Mouse (Mus musculus) frontal cortex, postnatal 25 days (tissue): ENCODE measurements around the gene Zbtb25.

Source experiments
- DNase-seq, 2 experiments: peaks; one replicate each; pipeline ENCODE4 v3.0.0; 2022; ENCODE audit warnings: low spot score in 2 of 2

The Zbtb25 gene

DNA sequence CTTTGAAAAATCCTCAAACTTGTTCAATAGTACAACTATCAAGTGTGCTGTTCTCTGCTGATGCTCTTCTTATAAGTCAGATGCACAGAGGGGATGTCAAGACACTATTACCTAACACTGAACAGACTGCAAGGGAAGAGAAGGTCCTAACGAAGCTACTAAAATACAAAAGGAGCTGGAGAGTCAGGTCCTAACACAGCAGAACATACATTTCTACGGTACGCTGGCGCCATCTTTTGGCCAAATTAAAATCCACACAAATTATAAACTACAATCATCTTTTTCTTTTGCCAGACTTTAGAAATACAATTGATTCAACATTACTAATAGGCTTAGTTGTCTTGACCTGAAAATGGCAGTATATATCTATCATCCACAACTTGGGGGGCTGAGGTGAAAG, 28.3 kb downstream of the Zbtb25 start:
- DNase-seq, result peak in 1 of 2 experiments; percentile 49

DNA sequence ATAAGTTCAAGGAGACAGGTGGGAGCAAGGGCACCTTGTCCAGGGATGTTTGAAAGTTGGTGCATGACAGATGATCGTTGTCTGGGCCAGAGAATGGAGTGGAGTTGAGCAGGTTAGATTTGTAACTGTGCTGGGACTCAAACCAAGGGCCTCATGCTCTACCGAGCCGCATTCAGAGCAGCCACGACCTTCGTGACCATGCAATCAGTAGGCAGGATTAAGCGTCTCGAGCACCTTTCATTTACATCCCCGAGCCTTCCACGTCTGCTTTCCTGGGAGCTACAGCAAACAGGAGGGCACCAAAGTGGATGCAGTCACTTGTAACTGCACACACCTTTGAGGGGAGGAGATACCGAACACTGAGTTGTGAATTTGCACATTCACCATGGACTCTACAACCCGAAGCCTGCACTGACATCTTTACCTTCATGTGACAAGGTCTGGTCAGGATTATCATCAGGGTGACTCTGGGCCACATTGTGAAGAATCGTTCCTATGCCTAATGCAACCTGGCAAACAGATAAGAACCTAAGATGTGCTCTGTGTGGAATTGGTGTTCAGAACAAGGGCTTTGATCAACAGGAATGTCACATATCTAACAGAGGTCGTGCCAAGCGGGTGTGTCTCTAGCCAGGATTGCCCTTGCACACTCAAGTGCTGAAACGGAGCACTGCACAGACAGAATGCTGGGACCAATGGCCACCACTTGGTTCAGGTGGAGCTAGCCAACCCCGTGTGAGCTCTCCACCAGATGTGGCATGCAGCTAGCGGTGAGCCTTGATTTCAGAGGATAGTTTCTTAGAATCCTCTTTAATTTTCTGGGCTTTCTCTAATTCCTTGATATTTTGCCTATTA, 33.1 kb downstream of the Zbtb25 start:
- no peak for DNase-seq

DNA sequence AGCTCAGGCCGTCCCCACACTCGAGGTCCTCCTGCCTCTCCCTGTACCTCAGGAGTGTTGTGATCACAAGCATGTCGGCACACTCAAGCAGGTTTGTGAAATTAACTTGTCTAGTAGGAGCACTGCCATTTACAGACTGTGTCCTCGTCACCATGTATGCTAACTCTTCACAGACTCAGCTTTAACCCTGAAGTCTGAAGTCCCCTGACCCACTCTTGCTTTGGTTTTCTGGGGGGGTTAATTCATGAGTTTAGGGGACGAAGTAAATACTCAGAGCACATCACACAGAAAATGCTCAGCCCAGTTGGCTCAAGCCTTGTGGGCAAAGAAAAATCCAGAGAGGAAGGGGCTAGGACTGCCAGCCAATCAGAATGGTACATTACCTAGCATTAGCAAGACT, 33.8 kb downstream of the Zbtb25 start:
- DNase-seq, result no peak

DNA sequence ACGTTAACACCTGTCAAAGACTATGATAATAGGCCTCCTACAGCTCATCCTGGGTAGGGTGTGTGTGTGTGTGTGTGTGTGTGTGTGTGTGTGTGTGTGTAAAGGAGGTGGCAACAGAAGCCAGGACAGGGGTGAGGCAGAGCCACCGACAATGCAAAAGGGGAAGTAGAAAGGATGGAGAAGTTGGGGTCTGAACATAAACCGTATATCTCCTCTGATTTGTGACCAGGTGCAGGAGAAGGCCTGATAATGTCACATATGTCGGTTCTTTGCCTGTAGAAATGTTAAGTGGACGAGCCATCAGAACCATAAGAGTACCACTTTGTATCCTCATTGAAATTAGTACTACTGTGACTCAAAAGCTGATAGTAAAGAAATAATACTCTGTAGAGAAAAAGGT, 35.7 kb downstream of the Zbtb25 start:
- no peak for DNase-seq

DNA sequence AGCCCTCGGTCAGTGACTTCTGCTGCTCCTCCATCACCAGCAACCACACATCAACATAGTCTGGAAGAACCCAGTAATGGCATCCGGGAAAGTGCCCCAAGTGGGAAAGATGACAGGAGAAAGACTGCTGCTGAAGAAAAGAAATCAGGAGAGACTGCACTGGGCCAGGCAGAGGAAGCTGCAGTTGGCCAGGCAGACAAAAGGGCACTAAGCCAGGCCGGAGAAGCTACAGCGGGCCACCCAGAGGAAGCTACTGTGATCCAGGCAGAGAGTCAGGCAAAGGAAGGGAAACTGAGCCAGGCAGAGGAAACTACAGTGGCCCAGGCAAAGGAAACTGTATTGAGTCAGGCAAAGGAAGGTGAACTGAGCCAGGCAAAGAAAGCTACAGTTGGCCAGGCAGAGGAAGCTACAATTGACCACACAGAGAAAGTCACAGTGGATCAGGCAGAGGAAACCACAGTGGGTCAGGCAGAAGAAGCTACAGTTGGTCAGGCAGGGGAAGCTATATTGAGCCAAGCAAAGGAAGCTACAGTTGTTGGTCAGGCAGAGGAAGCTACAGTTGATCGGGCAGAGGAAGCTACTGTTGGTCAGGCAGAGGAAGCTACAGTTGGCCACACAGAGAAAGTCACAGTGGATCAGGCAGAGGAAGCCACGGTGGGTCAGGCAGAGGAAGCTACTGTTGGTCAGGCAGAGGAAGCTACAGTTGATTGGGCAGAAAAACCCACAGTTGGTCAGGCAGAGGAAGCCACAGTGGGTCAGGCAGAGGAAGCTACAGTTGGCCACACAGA, 40.6 kb downstream of the Zbtb25 start:
- DNase-seq, result no peak

DNA sequence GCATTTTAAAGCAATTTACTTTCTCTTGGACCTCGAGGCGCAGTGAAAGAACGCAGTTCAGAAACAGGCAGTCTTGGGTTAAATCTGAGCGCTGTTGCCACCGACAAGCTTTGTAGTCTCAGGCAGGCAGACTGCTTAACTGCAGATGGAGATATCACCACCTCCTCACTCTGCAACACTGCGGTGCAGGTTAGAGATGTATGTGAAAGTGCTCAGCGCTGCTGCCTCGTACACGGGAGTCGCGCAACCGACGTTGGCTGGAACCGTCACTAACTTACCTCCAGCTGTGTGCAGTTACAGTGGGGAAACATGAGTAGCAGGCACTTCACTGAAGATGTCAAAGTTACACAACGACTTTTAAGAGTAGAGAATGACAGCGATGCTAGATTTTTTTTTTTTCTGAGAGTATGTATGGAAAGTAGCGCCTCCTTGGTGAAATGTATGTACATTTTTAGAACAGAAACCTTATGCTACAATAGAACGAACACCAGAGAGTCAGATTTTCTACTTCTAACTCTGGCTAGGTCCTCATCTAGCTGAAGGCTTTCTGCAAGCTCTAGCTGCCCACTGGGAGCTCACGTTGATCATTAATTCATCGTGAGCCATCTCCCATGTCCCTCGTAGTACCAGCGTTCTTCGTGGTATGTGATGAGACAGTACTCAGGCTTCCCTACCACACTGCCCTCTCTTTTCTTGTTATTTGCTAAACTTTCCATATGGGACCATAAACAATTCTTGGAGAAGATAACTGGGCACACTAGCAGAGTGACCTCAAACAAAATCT, 42.8 kb downstream of the Zbtb25 start:
- peak; percentile 42 to 44 for DNase-seq

DNA sequence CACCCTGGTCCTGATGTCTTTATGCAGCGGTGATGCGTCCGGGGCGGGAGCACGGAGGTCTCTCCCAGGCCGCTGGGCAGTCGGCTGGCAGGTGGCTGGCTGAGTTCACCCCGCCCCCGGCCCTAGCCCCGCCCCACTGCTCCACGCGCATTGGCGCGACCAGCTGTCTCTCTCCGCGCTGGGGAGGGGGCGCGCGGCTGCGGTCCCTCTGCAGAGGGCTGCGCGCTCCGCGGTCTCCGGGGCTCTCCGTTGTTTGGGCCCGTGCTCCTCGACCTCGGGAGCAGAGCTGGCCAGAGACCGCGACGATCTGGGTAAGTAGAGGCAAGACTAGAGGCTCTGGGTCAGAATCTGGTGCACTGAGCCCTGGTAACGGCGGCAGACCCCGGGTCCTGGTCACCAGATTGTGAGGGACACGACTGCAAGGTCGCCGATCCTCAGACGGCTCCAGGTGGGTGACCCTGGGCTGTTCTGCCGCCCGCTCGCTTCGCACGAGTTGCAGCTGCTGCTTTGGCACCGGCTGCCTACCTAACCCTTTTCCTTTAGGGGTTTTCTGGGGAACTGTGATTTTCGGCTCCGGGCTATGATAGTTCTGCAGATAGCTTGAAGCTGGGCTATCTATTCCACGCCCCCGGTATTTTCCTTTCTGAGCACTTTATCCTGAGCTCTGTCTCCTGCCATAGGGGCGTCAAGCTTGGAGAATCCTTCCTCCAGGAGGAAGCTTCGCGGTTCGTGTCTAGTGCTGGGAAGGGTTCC, 44.5 kb downstream of the Zbtb25 start, which contains the start of gene Akap5:
Gene Akap5, plus strand, starts transcription at position 213 of the 753 bp plus-strand sequence.
- DNase-seq, result peak; percentile 53 to 61

DNA sequence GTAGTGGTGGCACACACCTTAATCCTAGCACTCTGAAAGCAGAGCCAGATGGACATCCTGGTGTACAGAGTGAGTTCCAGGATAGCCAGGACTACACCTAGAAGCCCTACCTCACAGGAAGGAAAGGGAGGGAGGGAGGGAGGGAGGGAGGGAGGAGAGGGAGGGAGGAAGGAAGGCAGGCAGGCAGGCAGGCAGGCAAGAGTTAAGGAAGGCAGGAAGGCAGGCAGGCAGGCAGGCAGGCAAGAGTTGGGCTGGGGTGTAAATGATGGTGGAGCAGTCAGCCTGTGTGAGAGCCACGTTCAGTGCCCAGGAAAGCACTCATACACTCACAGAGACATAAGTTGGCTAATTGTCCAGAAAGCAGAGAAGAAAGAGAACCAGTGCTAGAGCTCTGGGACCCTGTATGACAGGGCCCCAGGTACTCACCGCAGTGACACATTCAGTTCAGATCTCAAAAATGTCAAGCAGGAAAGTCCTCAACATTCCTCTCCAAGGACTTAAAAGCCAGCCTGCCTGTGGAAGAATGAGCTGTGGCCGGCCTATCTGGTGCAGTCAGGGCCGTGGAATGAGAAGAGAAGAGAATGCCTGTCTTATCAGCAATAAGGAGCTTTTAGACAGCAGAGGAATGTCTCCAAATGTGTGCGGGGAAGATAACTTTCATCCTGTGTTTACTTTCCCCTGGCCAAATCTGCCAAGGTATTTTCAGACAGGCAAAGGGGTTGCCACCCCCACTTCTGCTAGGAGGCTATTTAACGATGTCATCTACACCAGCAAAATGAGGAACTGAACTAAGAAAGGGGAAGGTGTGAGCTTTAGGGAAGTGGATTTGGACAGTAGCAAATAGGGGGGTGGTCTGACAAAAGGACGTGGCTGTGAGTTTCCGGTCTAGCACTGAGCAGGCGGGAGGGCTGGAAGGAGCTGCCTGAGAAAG, 50.9 kb downstream of the Zbtb25 start:
- no peak for DNase-seq

DNA sequence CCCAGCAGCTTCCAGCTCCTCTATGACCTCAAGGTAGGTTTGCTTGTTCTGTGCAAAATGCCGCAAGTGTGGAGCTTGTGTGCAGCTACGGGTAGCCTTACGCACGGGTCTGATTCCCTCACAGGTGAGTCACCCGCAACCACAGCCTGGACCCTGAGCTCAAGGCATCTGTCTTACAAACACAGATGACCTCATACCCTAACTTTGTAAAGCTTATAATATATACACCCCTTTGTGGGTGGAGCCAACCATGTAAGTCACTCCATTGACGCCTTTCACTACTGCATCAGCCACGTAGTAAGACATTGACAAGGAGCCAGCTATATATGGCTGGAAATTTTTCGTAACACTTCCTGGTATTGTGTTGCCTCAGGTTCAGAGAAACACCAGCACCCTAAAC, 57.5 kb downstream of the Zbtb25 start:
- no peak for DNase-seq

DNA sequence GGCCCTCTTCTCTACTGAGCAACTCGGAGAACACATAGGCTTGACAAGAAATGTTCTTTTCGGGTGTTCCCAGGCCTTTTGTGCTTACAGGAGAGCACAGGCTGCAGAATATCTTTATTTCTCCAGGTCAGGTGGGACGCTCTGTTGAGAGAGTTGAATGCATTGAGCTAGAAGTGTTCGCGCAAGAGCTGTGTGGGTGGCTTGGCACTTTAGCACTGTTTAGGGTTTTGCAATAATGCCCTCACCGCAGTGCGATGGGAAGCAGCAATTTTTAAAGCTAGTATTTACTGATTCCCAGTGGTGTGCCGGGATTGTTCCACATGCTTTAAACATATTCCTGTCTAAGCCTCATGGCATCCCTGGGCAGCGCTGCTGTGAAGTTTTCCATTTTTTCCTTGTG, 58.2 kb downstream of the Zbtb25 start:
- DNase-seq, result no peak

DNA sequence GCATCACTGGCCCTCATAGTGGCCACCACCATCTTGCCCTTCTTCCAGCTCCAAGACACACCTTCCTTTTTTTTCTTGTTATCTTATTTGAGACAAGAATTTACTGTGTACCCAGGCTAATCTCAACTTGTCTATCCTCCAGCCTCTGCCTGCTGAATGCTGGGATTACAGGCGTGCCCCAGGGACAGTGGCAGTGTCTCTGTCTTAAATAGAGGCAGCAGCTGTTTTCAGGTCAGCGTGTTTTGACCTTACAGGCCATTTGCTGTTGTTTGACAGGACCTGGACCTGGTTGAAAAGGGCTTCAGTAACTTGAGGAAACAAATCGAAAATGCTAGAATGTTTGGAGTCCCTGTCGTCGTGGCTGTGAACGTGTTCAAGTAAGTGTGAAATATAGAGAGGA, 58.8 kb downstream of the Zbtb25 start:
- DNase-seq, result no peak

DNA sequence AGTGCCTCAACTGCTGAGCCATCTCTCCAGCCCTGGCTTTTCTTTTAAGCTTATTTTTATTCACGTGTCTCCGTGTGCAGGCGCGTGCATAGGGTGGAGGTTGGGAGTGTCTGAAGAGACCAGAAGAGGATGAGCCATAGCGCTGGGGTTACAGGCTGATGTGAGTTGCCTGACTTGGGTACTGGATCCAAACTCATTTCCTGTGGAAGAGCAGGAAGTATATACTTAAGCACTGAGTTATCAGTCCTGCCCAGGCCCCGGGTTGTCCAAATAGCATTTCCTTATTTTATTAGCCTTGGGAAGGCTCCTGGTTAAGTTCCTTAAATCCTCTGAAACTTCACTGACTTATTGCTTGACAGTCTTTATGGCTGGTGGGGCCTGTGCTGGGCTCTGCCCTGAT, 59.4 kb downstream of the Zbtb25 start:
- no peak for DNase-seq

DNA sequence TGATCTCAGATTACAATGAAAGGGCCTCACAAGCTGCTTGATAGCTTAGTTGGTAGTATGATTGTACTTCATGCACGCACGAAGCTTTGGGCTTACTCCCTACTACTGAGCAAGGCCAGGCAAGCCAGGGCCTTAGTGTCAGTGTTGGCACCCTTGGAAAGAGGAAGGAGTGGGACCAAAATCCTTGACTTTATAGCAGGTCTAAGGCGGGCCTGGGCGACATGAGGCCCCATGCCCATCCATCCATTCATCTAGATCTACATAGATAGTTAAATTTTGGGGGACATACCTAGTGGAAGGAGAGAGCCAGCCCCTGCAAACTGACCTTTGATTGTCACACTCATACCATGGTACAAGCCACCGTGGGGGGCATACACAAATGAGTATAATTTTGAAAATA, 61.0 kb downstream of the Zbtb25 start:
- DNase-seq, result no peak

DNA sequence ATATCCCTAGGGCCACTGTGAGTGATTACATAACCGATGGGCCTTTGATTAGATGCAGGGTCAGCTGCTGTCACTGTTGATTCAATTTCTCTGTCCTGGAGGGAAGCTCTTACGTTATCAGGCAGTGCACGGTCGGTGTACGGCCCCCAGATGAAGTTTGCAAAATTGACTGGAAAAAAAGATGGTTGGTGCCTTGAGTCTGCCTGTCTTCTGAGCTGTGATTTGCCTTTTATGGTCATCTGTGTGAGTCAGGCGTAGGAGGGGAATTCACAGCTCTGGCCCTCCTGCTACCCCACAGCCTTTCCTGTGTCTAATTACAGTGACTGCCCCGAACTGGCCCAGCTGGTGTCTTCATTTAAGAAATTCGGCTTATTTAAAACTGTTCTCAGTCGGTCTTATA, 61.4 kb downstream of the Zbtb25 start:
- DNase-seq, result no peak

DNA sequence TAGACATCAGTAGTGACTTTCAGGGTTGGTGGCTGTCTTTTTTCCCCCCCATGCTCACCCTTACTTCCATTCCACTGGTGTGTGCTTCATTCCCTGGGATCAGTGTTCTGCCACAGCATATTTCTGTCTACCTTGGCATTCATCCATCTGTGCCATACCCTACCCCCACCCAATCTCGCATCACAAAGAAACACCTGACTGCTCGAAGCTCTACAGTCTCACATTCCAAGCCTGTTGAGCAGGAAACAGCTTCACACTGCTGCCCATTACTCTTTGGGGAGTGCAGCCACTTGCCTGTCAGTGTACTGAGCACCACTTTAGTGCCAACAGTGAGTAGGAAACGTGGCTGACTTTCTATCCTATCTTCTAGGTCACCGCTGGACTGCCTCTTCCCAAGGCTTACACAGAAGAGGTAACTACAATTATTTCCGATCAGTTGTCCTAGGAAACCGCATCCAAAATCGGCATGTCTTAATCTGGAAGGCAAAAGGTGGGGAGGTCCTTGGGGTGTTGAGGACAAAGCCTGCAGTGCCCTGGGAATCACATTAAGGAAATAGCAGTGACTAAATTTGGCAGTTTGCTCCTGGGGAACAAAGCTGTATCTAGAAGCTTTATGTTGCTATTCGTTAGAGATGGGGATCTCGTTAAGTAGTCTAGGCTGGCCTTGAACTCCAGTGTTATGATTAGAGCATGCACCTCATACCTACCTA, 62.4 kb downstream of the Zbtb25 start:
- DNase-seq, result no peak

DNA sequence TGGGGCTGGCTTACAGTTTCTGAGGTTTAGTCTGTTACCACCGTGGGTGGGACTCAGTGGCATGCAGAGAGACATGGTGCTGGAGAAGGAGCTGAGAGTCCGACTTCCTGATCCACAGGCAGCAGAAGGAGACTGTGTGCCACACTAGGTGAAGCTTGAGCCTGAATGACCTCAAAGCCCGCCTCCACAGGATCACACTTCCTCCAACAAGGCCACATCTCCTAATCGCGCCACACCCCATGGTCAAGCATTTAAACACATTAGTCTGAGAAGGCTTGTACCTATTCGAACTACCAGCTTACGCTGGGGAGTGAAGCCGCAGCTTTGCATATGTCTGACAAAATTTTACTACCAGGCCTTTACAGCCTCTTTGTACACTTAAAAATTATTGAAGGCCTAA, 64.3 kb downstream of the Zbtb25 start:
- no peak for DNase-seq

DNA sequence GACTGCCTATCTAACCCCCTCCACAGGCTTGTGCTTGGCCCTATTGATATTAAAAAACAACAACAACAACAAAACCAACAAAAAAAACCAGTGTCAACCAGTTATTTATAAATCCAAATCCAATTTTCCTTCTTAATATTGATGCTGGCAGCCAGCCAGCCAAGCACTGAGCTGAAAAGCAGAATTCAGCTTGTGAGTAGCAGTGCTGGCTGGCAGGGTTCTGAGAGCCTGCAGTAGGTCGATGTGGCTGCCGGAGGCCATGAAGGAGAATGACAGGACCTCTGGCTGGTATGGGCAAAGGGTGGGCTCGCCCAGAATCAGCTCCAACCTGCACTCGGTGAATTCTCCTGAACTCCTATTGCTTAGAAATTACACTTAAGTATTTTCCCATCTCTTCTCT, 65.2 kb downstream of the Zbtb25 start:
- DNase-seq, result no peak

DNA sequence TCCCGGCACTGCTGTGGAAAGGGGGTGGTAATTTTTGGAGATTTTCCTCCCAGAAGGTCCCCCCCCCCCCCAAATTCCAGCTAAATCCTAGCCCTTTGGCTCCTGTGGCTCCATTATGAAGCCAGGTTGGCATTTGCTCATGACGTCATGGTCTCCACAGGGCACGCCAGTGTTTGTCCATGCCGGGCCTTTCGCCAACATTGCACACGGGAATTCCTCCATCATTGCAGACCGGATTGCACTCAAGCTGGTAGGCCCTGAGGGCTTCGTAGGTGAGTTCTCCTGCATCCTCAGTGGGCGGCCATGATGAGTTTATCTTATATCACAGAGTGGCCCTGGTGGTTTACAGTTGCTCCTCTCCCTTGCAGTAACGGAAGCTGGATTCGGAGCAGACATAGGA, 65.9 kb downstream of the Zbtb25 start:
- DNase-seq, result no peak

DNA sequence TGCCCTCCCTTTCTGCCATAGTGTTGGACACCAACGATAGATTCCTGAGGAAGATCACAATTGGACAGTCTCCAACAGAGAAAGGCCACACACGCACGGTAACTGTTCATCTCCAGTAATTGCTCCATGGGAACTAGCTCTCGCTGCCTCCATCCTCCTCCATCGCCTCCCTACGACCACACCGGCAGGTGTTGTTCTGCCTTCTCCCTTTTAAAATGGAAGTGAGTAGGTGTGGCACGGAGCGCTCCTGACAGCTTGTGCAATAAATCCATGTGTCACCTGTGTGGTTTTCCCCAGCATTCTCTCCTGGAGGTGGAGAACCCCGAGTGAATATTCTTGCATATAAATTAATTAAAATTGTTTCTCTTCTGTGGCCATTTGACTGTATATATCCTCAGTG, 69.0 kb downstream of the Zbtb25 start:
- no peak for DNase-seq
